Mouse (Mus musculus) stomach, embryonic 16.5 days (tissue): ENCODE data around the gene Alg9. TPM values are rescaled to one million over a fixed set of nuclear protein-coding genes. Genes with fewer than 3 reads are reported as not detected.

ENCODE experiments used
- ATAC-seq: fragments of 200-750 bp; cut with Nextera tagmentation; 2 replicates; pipeline ENCODE4 v1.8.0; 2017; ENCODE audit warnings: moderate number of reproducible peaks, moderate TSS enrichment; ENCODE audit not compliant: insufficient read depth, low FRiP score
- H3K27ac ChIP-seq: fragments of 300-500 bp; sonication (generic); 2 replicates; pipeline ENCODE4 v1.5.1; 2014; ENCODE audit warnings: low read length
- H3K27me3 ChIP-seq: fragments of 300-500 bp; sonication (generic); 2 replicates; pipeline ENCODE4 v1.6.1; 2014; ENCODE audit warnings: low read length, control low read depth, mixed read lengths; ENCODE audit not compliant: control insufficient read depth, insufficient read depth
- H3K36me3 ChIP-seq: fragments of 300-500 bp; sonication (generic); 2 replicates; pipeline ENCODE4 v1.6.1; 2014; ENCODE audit warnings: low read length; ENCODE audit not compliant: control insufficient read depth, insufficient read depth
- H3K4me1 ChIP-seq: fragments of 300-500 bp; sonication (generic); 2 replicates; pipeline ENCODE4 v1.6.1; 2014; ENCODE audit warnings: low read length, control low read depth, mixed read lengths; ENCODE audit not compliant: control insufficient read depth, insufficient read depth
- H3K4me2 ChIP-seq: fragments of 300-500 bp; sonication (generic); 2 replicates; pipeline ENCODE4 v1.6.1; 2014; ENCODE audit warnings: low read depth, low read length, mixed read lengths
- H3K4me3 ChIP-seq: fragments of 300-500 bp; sonication (generic); replicated peaks from 2 replicates; pipeline ENCODE4 v1.5.1; 2014; ENCODE audit warnings: mild to moderate bottlenecking, low read length
- H3K9ac ChIP-seq: fragments of 300-500 bp; sonication (generic); 2 replicates; pipeline ENCODE4 v1.6.1; 2014; ENCODE audit warnings: low read length
- H3K9me3 ChIP-seq: fragments of 300-500 bp; sonication (generic); replicated peaks from 2 replicates; pipeline ENCODE4 v1.6.1; 2016; ENCODE audit warnings: low read length, control low read depth; ENCODE audit not compliant: control insufficient read depth
- WGBS: fragments of 180-500 bp; shearing (Covaris S2); extraction: QIAGEN DNeasy Blood & Tissue Kit; methylation state at CpG from one replicate; pipeline ENCODE4 v1.1.7; 2014; 5-methylcytosine and 5-hydroxymethylcytosine counted together
- polyA plus RNA-seq: library from polyadenylated mRNA; unstranded; fragments of >200 nt; fragmentation: Nextera tagmentation; extraction: Ambion mirVana; gene quantifications from 2 replicates; pipeline ENCODE4 v1.2.1, GENCODE M21; 2015

Alg9 gene
- polyA plus RNA-seq, 1 experiment from 2014 or later: 36.7 TPM

GRCm38 (mm10) chr9:50850271-50850670, 75.5 kb downstream of the Alg9 start:
- Histone ChIP-seq H3K4me1 (peaks cover 24% of the 10 kb centered on the region), H3K36me3 (no peaks in the 10 kb centered on the region), H3K4me2 (peak overlapping the region; percentile 46), H3K27ac (peak overlapping the region; percentile 83), H3K9me3 (no peaks in the 10 kb centered on the region), H3K27me3 (no peaks in the 10 kb centered on the region), H3K4me3 (peak overlapping the region; percentile 12), H3K9ac (peak overlapping the region; percentile 43)
- peak; percentile 19; the same call in 1 of the 2 replicates for ATAC-seq
- WGBS: 7% methylated on average over 11 of the region's 11 CpGs

- no peaks in the 10 kb centered on the region for H3K9me3 ChIP-seq
- H3K4me1 ChIP-seq: peaks cover 24% of the 10 kb centered on the region
- peak overlapping the region; percentile 83 for H3K27ac ChIP-seq
- H3K4me2 ChIP-seq: peak overlapping the region; percentile 46
- no peak for ATAC-seq
- 32% methylated on average over 8 of the region's 8 CpGs for WGBS
- H3K9ac ChIP-seq: peak overlapping the region; percentile 43
- no peaks in the 10 kb centered on the region for H3K36me3 ChIP-seq
- H3K27me3 ChIP-seq: no peaks in the 10 kb centered on the region
- peak overlapping the region; percentile 12 for H3K4me3 ChIP-seq
Observed at GRCm38 (mm10) chr9:50850713-50851112, 75.9 kb downstream of the Alg9 start.

GRCm38 (mm10) chr9:50852634-50853349, 78.0 kb downstream of the Alg9 start:
- H3K9me3 ChIP-seq: no peaks in the 10 kb centered on the region
- H3K36me3 ChIP-seq: no peaks in the 10 kb centered on the region
- H3K27me3 ChIP-seq: no peaks in the 10 kb centered on the region
- peaks cover 33% of the 10 kb centered on the region for H3K4me1 ChIP-seq
- 52% methylated on average over 17 of the region's 17 CpGs for WGBS
- H3K27ac ChIP-seq: peak overlapping the region; percentile 80
- no peak for ATAC-seq
- H3K4me3 ChIP-seq: peak overlapping the region; percentile 15; the same call in 1 of the 2 replicates
- H3K4me2 ChIP-seq: peak overlapping the region; percentile 37
- peak overlapping the region; percentile 19 for H3K9ac ChIP-seq

GRCm38 (mm10) chr9:50854376-50854775, 79.6 kb downstream of the Alg9 start:
- Histone ChIP-seq H3K4me2 (no peak overlapping the region), H3K9me3 (no peaks in the 10 kb centered on the region), H3K36me3 (no peaks in the 10 kb centered on the region), H3K27me3 (no peaks in the 10 kb centered on the region), H3K4me3 (no peak overlapping the region), H3K27ac (0 out of 2 replicates have a peak overlapping the region, but pooled peaks have one; percentile 43), H3K4me1 (peaks cover 28% of the 10 kb centered on the region), H3K9ac (0 out of 2 replicates have a peak overlapping the region, but pooled peaks have one; percentile 12)
- ATAC-seq: no peak
- WGBS: 73% methylated on average over 8 of the region's 8 CpGs

GRCm38 (mm10) chr9:50855133-50855766, 80.4 kb downstream of the Alg9 start:
- Histone ChIP-seq H3K9me3 (no peaks in the 10 kb centered on the region), H3K4me3 (no peak overlapping the region), H3K9ac (no peak overlapping the region), H3K4me2 (no peak overlapping the region), H3K27ac (no peak overlapping the region), H3K36me3 (0 out of 2 replicates have a peak, but pooled peaks cover 4% of the 10 kb centered on the region), H3K4me1 (peaks cover 22% of the 10 kb centered on the region), H3K27me3 (no peaks in the 10 kb centered on the region)
- WGBS: 79% methylated on average over 5 of the region's 5 CpGs
- ATAC-seq: no peak

- H3K4me2 ChIP-seq: peak overlapping the region; percentile 77
- ATAC-seq: no peak
- H3K4me1 ChIP-seq: peaks cover 18% of the 10 kb centered on the region
- no peaks in the 10 kb centered on the region for H3K27me3 ChIP-seq
- 0 out of 2 replicates have a peak, but pooled peaks cover 4% of the 10 kb centered on the region for H3K36me3 ChIP-seq
- peak overlapping the region; percentile 94 for H3K27ac ChIP-seq
- H3K9ac ChIP-seq: peak overlapping the region; percentile 96
- WGBS: 62% methylated on average over 5 of the region's 5 CpGs
- no peaks in the 10 kb centered on the region for H3K9me3 ChIP-seq
- H3K4me3 ChIP-seq: peak overlapping the region; percentile 80
Observed at GRCm38 (mm10) chr9:50855780-50856179, 81.0 kb downstream of the Alg9 start.

GRCm38 (mm10) chr9:50856341-50857081, 81.7 kb downstream of the Alg9 start:
- Histone ChIP-seq H3K4me3 (peak overlapping the region; percentile 80), H3K9ac (peak overlapping the region; percentile 96), H3K4me1 (peaks cover 18% of the 10 kb centered on the region), H3K36me3 (peaks cover 9% of the 10 kb centered on the region; the same call in 1 of the 2 replicates), H3K27ac (peak overlapping the region; percentile 94), H3K9me3 (no peaks in the 10 kb centered on the region), H3K4me2 (peak overlapping the region; percentile 77), H3K27me3 (no peaks in the 10 kb centered on the region)
- ATAC-seq: peak; percentile 91
- WGBS: 1% methylated on average over 45 of the region's 45 CpGs

GRCm38 (mm10) chr9:50857082-50857641, 82.3 kb downstream of the Alg9 start:
- peaks cover 16% of the 10 kb centered on the region; the same call in 1 of the 2 replicates for H3K36me3 ChIP-seq
- H3K9me3 ChIP-seq: no peaks in the 10 kb centered on the region
- H3K4me2 ChIP-seq: peak overlapping the region; percentile 77
- WGBS: under 1% methylated on average over 46 of the region's 46 CpGs
- ATAC-seq: peak; percentile 37
- H3K9ac ChIP-seq: peak overlapping the region; percentile 96
- H3K4me3 ChIP-seq: peak overlapping the region; percentile 80
- H3K27me3 ChIP-seq: no peaks in the 10 kb centered on the region
- peak overlapping the region; percentile 94 for H3K27ac ChIP-seq
- H3K4me1 ChIP-seq: peaks cover 18% of the 10 kb centered on the region
